Comparison of ENCODE assay signal across 10 mouse cellular contexts in the genomic region with DNA sequence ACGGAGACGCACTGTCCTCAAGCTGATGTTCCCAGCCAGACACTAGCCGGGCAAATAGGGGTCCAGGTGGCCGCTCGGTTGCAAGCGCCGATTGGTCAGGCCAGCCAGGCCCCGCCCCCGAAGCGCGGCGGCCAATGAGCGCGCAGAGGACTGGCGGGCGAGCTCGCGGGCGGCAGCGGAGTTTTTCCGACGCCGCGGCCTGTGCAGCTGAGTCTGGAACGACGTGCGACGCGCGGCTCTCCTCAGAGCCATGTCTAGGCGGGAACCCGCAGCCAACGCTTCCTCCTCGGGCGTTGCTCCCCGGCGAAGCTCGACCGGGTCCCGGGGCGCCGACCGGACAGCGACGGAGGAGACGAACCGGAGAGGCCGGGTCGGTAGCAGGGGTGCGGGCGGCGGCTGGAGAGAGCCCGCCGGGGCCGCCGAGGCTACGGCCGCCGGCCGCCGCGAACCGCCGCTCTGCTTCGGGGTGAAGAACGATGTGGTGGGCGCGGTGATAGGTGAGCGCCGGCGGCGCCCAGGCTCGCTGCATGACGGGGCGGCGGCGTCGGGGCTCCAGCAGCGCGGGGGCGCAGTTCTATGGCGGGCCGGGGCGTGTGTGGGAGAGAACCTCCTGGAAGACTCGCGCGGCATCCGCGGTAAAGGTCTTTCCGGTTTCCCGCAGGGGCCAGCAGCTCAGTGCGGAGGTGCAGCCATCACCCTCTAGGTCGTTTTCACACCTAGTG. TPM values are rescaled to one million over a fixed set of nuclear protein-coding genes. Genes with fewer than 3 reads are reported as not detected.
DNase-seq lines count a peak whose midpoint lies in the region; ATAC-seq and TF ChIP-seq lines count a peak whose summit lies in the region.
"Had no signal": no experiment of that assay in that cellular context is flagged by ENCODE, and none has a peak within 500 bp of the region (broad histone marks: within the 10 kb centered on the region; RNA-seq: fewer than 3 reads in every experiment).

A gene (plus strand): TSS at position 148 of the 722 bp plus-strand sequence.

- peak within 1 kb of the TSS; percentile 54 for H3K4me2 ChIP-seq in forebrain, embryonic 12.5 days

- TF ChIP-seq CTCF in layer of hippocampus, adult 2 months (conservative IDR thresholded peaks at IDR 0.05): no peak

- no peaks in the 10 kb centered on the region for H3K9me3 ChIP-seq in forebrain, embryonic 12.5 days

- H3K4me3 ChIP-seq in forebrain, embryonic 12.5 days (replicated peaks): peak within 1 kb of the TSS; percentile 38
- H3K4me3 ChIP-seq in layer of hippocampus, adult 2 months: peak within 1 kb of the TSS; percentile 39
- H3K4me3 ChIP-seq: myocyte had no signal

- peaks cover 5% of the 10 kb centered on the region for H3K4me1 ChIP-seq in forebrain, embryonic 12.5 days

- intact Hi-C loops in heart, postnatal 36 days (cut with DNase I): no loop called here

- 5% methylated on average over 79 of the region's 93 CpGs for WGBS in forebrain, embryonic 12.5 days

- peak; percentile 41 for DNase-seq in gastrocnemius, postnatal 10 days
- no peak for DNase-seq in gastrocnemius, adult 18-20 months (ENCODE audit: low spot score)
- peak; percentile 9 to 13 for DNase-seq in heart, postnatal 36 days
- DNase-seq in layer of hippocampus, adult 2 months (ENCODE audit: low spot score in 2 of 2): no peak
- peak; percentile 32 for DNase-seq in lung, postnatal 10 days
- DNase-seq in retina, embryonic 14.5 days (ENCODE audit: low spot score): peak; percentile 75
- DNase-seq in thymus, postnatal 25 days: peak; percentile 37

- ATAC-seq in forebrain, embryonic 12.5 days (ENCODE audit: low FRiP score): peak; percentile 97
- ATAC-seq: Patski had no signal

- H3K9ac ChIP-seq in forebrain, embryonic 12.5 days: peak within 1 kb of the TSS; percentile 29; the same call in 1 of the 2 replicates

- no peaks in the 10 kb centered on the region for H3K36me3 ChIP-seq in forebrain, embryonic 12.5 days (replicated peaks)

- peaks cover 59% of the 10 kb centered on the region for H3K27me3 ChIP-seq in forebrain, embryonic 12.5 days

- no peak within 1 kb of the TSS for H3K27ac ChIP-seq in forebrain, embryonic 12.5 days
- H3K27ac ChIP-seq in layer of hippocampus, adult 2 months: no peak within 1 kb of the TSS

RNA-seq across cellular contexts. Expression of the gene that starts here (rescaled TPM):
- total RNA-seq in gastrocnemius, postnatal 10 days (2021): not detected
- total RNA-seq in gastrocnemius, adult 18-20 months (2021): not detected
- polyA plus RNA-seq in forebrain, embryonic 12.5 days (2016; fragmentation: Nextera tagmentation; extraction: Ambion mirVana): 0.17 and 0.27 TPM in 2 replicates
- not detected for total RNA-seq in heart, postnatal 36 days (2021)
- not detected for total RNA-seq in layer of hippocampus, adult 2 months (2021)
- polyA plus RNA-seq: myocyte had no signal

Comparison
In these comparisons a context has a peak if more than half of its experiments do, and no peak if none do; other contexts are left out.
1. Peak in DNase-seq in gastrocnemius, postnatal 10 days; RNA of the gene not detected or under 1 TPM.
2. Peak in ATAC-seq, H3K4me3 ChIP-seq, H3K9ac ChIP-seq and H3K4me2 ChIP-seq in forebrain, embryonic 12.5 days; RNA of the gene not detected or under 1 TPM.
3. Peak in DNase-seq in heart, postnatal 36 days; RNA of the gene not detected or under 1 TPM.
4. DNase-seq: peak in lung, postnatal 10 days (single experiment), retina, embryonic 14.5 days (single experiment) and thymus, postnatal 25 days (single experiment); none in gastrocnemius, adult 18-20 months (single experiment) and layer of hippocampus, adult 2 months (0 of 2).